Mouse (Mus musculus) fibroblast of lung, adult 2 months (primary cell): ENCODE measurements at regions not wholly inside any gene's neighbourhood (a gene's known extent, or its start where the extent isn't known, plus 50 kb on each side); places are given as distances from the start of the nearest gene placed in this dataset.

Experiments
- DNase-seq: peaks from one replicate; pipeline ENCODE4 v3.0.0-alpha.2; 2011; ENCODE audit warnings: low read depth

- no peak for DNase-seq
Observed at GRCm38 (mm10) chr5:132652201-132652600, 109.1 kb upstream of the Auts2 start.

- no peak for DNase-seq
Observed at GRCm38 (mm10) chr5:132649771-132650170, 106.6 kb upstream of the Auts2 start.

GRCm38 (mm10) chr5:132648751-132649150 lies 105.6 kb upstream of the Auts2 start:
- DNase-seq: no peak

- no peak for DNase-seq
Observed at GRCm38 (mm10) chr5:132644646-132645172, 101.6 kb upstream of the Auts2 start.

- DNase-seq: no peak
Observed at GRCm38 (mm10) chr5:132643270-132643669, 100.1 kb upstream of the Auts2 start.

GRCm38 (mm10) chr5:132633198-132633884 lies 90.2 kb upstream of the Auts2 start:
- no peak for DNase-seq

- DNase-seq: no peak
Observed at GRCm38 (mm10) chr5:132621751-132622150, 78.6 kb upstream of the Auts2 start.

GRCm38 (mm10) chr5:132617241-132617640 lies 74.1 kb upstream of the Auts2 start:
- no peak for DNase-seq

- DNase-seq: no peak
Observed at GRCm38 (mm10) chr5:132609251-132609650, 66.1 kb upstream of the Auts2 start.

GRCm38 (mm10) chr5:132606216-132606615 lies 63.1 kb upstream of the Auts2 start:
- no peak for DNase-seq

GRCm38 (mm10) chr5:132594796-132595195 lies 51.7 kb upstream of the Auts2 start:
- DNase-seq: no peak
